Mouse (Mus musculus): ENCODE results near the gene Mrpl50. TPM values are rescaled to one million over a fixed set of nuclear protein-coding genes. Genes with fewer than 3 reads are reported as not detected.

The Mrpl50 gene
- polyA plus RNA-seq, 1 experiment from 2014 or later, result 30.6 TPM

DNA sequence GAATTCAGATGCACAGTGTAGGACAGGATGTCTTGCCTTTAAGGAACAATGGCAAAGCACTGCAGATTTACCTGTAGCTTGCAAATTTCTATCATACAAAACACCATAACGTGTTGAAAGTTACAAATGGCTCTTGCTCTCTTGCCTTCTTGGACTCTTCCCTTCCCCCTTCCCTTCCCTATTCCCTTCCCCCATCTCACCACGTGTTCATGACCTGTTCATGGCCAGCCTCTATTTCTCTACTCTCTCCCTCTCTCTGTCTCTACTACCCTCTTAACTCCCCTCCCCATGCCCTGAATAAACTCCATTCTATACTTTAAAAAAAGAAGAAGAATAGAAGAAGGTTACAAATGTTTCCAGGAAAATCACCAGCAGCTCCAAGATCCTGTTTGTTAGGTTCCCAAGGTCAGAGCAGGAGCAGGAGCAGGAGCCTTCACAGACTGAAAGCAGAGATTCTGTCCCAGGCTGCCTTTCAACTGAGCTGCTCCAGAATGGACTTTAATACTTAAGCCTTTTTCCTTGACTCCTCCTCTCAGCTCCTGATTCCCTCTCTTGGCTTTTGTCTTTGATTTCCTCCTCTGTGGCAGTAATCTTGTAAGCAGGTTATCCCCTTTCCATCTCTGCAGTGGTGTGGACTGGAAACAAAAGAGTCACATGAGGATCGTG lies 47.3 kb downstream of the Mrpl50 start, which contains the start of gene Acnat1:
TSS of gene Acnat1 (minus strand) at position 478 of the 666 bp plus-strand sequence.
- Histone ChIP-seq H3K36me3 (ENCODE audit: insufficient read depth, low read length) (no peaks in the 10 kb centered on the region), H3K27me3 (replicated peaks; ENCODE audit: insufficient read depth, low read length) (no peaks in the 10 kb centered on the region), H3K4me1 (ENCODE audit: insufficient read depth, low read depth, low read length) (no peaks in the 10 kb centered on the region), H3K9ac (replicated peaks; ENCODE audit: low read depth) (no peak within 1 kb of the TSS), H3K27ac (ENCODE audit: low read length) (no peak within 1 kb of the TSS), H3K4me3 (ENCODE audit: low read depth, low read length) (no peak within 1 kb of the TSS), H3K4me2 (replicated peaks; ENCODE audit: low read depth, low read length) (no peak within 1 kb of the TSS), H3K9me3 (ENCODE audit: low read length) (no peaks in the 10 kb centered on the region)
- 35% methylated on average over 3 of the region's 3 CpGs for WGBS
- ATAC-seq (no peak), DNase-seq (ENCODE audit: low spot score) (no peak)
- TF ChIP-seq CTCF (IDR thresholded peaks at IDR 0.05), result no peak
- no peak for TF ChIP-seq EP300 (IDR thresholded peaks at IDR 0.05)

GRCm38 (mm10) chr4:49469435-49470151 lies 51.3 kb downstream of the Mrpl50 start:
- Histone ChIP-seq H3K4me1 (ENCODE audit: insufficient read depth, low read depth, low read length) (no peaks in the 10 kb centered on the region), H3K4me2 (replicated peaks; ENCODE audit: low read depth, low read length) (no peak overlapping the region), H3K27ac (ENCODE audit: low read length) (no peak overlapping the region), H3K36me3 (ENCODE audit: insufficient read depth, low read length) (no peaks in the 10 kb centered on the region), H3K4me3 (ENCODE audit: low read depth, low read length) (no peak overlapping the region), H3K9ac (replicated peaks; ENCODE audit: low read depth) (no peak overlapping the region), H3K9me3 (ENCODE audit: low read length) (no peaks in the 10 kb centered on the region), H3K27me3 (replicated peaks; ENCODE audit: insufficient read depth, low read length) (no peaks in the 10 kb centered on the region)
- ATAC-seq, result no peak
- DNase-seq (ENCODE audit: low spot score), result no peak
- TF ChIP-seq CTCF (IDR thresholded peaks at IDR 0.05), result no peak
- no peak for TF ChIP-seq EP300 (IDR thresholded peaks at IDR 0.05)
- WGBS, result 80% methylated on average over 3 of the region's 3 CpGs

GRCm38 (mm10) chr4:49467360-49467759 lies 53.5 kb downstream of the Mrpl50 start:
- WGBS, result 90% methylated on average over 6 of the region's 6 CpGs

More at GRCm38 (mm10) chr4:49467360-49467759, 53.5 kb downstream of the Mrpl50 start:
- TF ChIP-seq CTCF (IDR thresholded peaks at IDR 0.05) (no peak), EP300 (IDR thresholded peaks at IDR 0.05) (no peak)
- H3K4me1 ChIP-seq (ENCODE audit: insufficient read depth, low read depth, low read length), result no peaks in the 10 kb centered on the region
- DNase-seq (ENCODE audit: low spot score) (no peak), ATAC-seq (no peak)
- no peak overlapping the region for H3K27ac ChIP-seq (ENCODE audit: low read length)
- H3K4me3 ChIP-seq (ENCODE audit: low read depth, low read length), result no peak overlapping the region
- no peaks in the 10 kb centered on the region for H3K9me3 ChIP-seq (ENCODE audit: low read length)
- H3K27me3 ChIP-seq (replicated peaks; ENCODE audit: insufficient read depth, low read length), result no peaks in the 10 kb centered on the region
- no peak overlapping the region for H3K4me2 ChIP-seq (replicated peaks; ENCODE audit: low read depth, low read length)
- no peak overlapping the region for H3K9ac ChIP-seq (replicated peaks; ENCODE audit: low read depth)
- no peaks in the 10 kb centered on the region for H3K36me3 ChIP-seq (ENCODE audit: insufficient read depth, low read length)

Other genes starting within 250 kb of the Mrpl50 start
- not detected in 2 replicates for gene Acnat2, start 112.9 kb downstream of the Mrpl50 start, polyA plus RNA-seq (2015; fragmentation: Nextera tagmentation; extraction: Ambion mirVana)
- 0.29 TPM in 1 of 2 replicates, not detected in the other for gene Acnat1, start 47.2 kb downstream of the Mrpl50 start, polyA plus RNA-seq (2015; fragmentation: Nextera tagmentation; extraction: Ambion mirVana)
- gene Baat, start 14.5 kb downstream of the Mrpl50 start, polyA plus RNA-seq (2015; fragmentation: Nextera tagmentation; extraction: Ambion mirVana), result not detected in 2 replicates
- gene Zfp189, start 83 bp upstream of the Mrpl50 start, polyA plus RNA-seq (2015; fragmentation: Nextera tagmentation; extraction: Ambion mirVana), result 4.7 and 4.8 TPM in 2 replicates
- 0.30 and 0.35 TPM in 2 replicates for gene Aldob, start 28.5 kb upstream of the Mrpl50 start, polyA plus RNA-seq (2015; fragmentation: Nextera tagmentation; extraction: Ambion mirVana)
- gene Tmem246, start 76.8 kb upstream of the Mrpl50 start, polyA plus RNA-seq (2015; fragmentation: Nextera tagmentation; extraction: Ambion mirVana), result 30.7 and 32.9 TPM in 2 replicates
- gene Rnf20, start 110.9 kb upstream of the Mrpl50 start, polyA plus RNA-seq (2015; fragmentation: Nextera tagmentation; extraction: Ambion mirVana), result 32.6 and 35.3 TPM in 2 replicates
- gene Ppp3r2, start 160.9 kb upstream of the Mrpl50 start, polyA plus RNA-seq (2015; fragmentation: Nextera tagmentation; extraction: Ambion mirVana), result 0.11 and 0.20 TPM in 2 replicates